Mouse (Mus musculus): ENCODE results near the gene Apopt1. TPM values are rescaled to one million over a fixed set of nuclear protein-coding genes. Genes with fewer than 3 reads are reported as not detected.

The Apopt1 gene
- polyA plus RNA-seq, 1 experiment from 2014 or later = 22.1 TPM

DNA sequence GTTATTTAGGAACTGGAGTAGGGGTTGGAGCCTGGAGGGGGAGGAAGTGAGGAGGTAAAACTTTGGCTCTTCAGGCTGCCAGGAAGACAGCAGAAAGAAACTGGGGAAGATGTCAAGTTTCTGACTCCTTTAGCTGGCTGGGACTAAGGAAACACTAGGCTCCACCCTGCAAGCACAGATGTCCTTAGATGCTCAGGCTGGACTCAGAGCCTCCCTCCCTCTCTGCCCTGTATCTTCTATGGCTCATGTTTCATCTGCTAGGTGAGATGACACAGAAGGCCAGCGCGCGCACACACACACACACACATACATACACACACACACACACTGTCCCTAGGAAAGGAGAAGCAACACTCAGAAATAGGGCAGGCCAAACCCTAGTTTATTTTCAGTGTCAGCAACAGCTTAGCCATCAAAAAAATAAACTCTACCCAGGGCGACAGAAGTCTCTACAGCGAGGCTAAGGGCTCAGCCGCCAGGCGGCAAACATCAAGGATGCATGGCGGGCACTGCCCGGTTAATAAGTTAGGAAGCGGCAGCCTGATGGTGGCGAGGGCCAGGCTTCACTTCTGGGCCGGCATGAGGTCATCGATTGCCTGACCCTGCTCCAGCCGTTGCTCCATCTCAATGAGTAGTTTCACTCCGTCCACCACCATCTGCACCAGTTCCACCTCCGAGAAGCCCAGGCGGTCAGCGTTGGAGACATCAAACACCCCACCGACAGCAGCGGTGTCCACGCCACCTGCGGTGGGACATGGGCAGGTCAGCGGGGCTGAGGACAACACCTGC lies 43.9 kb upstream of the Apopt1 start:
- WGBS (ENCODE audit: insufficient replicate concordance) = 52% methylated on average over 23 of the region's 23 CpGs
- H3K9ac ChIP-seq (replicated peaks) = no peak overlapping the region; the same call in 1 of the 2 replicates
- H3K27me3 ChIP-seq (ENCODE audit: insufficient read depth, low read length) = peaks cover 41% of the 10 kb centered on the region
- no peak overlapping the region for H3K4me3 ChIP-seq (ENCODE audit: low read depth, low read length)
- H3K9me3 ChIP-seq (ENCODE audit: low read length) = no peaks in the 10 kb centered on the region
- ATAC-seq (peak; percentile 71), DNase-seq (no peak)
- TF ChIP-seq EP300 (IDR thresholded peaks at IDR 0.05; ENCODE audit: low read depth) (no peak), CTCF (IDR thresholded peaks at IDR 0.05; ENCODE audit: low read depth) (peak; percentile 27)
- peak overlapping the region; percentile 68 for H3K4me2 ChIP-seq (ENCODE audit: low read depth, low read length)
- H3K36me3 ChIP-seq (replicated peaks; ENCODE audit: insufficient read depth, low read length) = no peaks in the 10 kb centered on the region
- peaks cover 32% of the 10 kb centered on the region for H3K4me1 ChIP-seq (ENCODE audit: insufficient read depth)
- peak overlapping the region; percentile 74 for H3K27ac ChIP-seq (ENCODE audit: low read depth)

- Histone ChIP-seq H3K4me2 (ENCODE audit: low read depth, low read length) (peak overlapping the region; percentile 18; the same call in 1 of the 2 replicates), H3K27me3 (ENCODE audit: insufficient read depth, low read length) (peaks cover 42% of the 10 kb centered on the region)
- WGBS (ENCODE audit: insufficient replicate concordance) = 53% methylated on average over 8 of the region's 8 CpGs
Measured at GRCm38 (mm10) chr12:111669961-111670360, 43.1 kb upstream of the Apopt1 start.

GRCm38 (mm10) chr12:111670371-111670971 lies 42.6 kb upstream of the Apopt1 start:
- ATAC-seq = no peak
- TF ChIP-seq EP300 (IDR thresholded peaks at IDR 0.05; ENCODE audit: low read depth) (no peak), CTCF (IDR thresholded peaks at IDR 0.05; ENCODE audit: low read depth) (no peak)
- Histone ChIP-seq H3K27me3 (ENCODE audit: insufficient read depth, low read length) (peaks cover 42% of the 10 kb centered on the region), H3K4me1 (ENCODE audit: insufficient read depth) (peaks cover 32% of the 10 kb centered on the region), H3K9ac (replicated peaks) (no peak overlapping the region), H3K9me3 (ENCODE audit: low read length) (no peaks in the 10 kb centered on the region), H3K4me2 (ENCODE audit: low read depth, low read length) (peak overlapping the region; percentile 72; the same call in 1 of the 2 replicates), H3K4me3 (ENCODE audit: low read depth, low read length) (peak overlapping the region; percentile 48; the same call in 1 of the 2 replicates), H3K36me3 (replicated peaks; ENCODE audit: insufficient read depth, low read length) (no peaks in the 10 kb centered on the region), H3K27ac (ENCODE audit: low read depth) (no peak overlapping the region)
- 22% methylated on average over 28 of the region's 29 CpGs for WGBS (ENCODE audit: insufficient replicate concordance)
- DNase-seq = no peak

More at GRCm38 (mm10) chr12:111669961-111670360, 43.1 kb upstream of the Apopt1 start:
- DNase-seq (no peak), ATAC-seq (no peak)
- H3K36me3 ChIP-seq (replicated peaks; ENCODE audit: insufficient read depth, low read length) = no peaks in the 10 kb centered on the region
- H3K4me1 ChIP-seq (ENCODE audit: insufficient read depth) = peaks cover 32% of the 10 kb centered on the region
- no peak for TF ChIP-seq EP300 (IDR thresholded peaks at IDR 0.05; ENCODE audit: low read depth)
- no peak for TF ChIP-seq CTCF (IDR thresholded peaks at IDR 0.05; ENCODE audit: low read depth)
- no peaks in the 10 kb centered on the region for H3K9me3 ChIP-seq (ENCODE audit: low read length)
- H3K9ac ChIP-seq (replicated peaks) = no peak overlapping the region
- H3K27ac ChIP-seq (ENCODE audit: low read depth) = no peak overlapping the region
- H3K4me3 ChIP-seq (ENCODE audit: low read depth, low read length) = no peak overlapping the region

DNA sequence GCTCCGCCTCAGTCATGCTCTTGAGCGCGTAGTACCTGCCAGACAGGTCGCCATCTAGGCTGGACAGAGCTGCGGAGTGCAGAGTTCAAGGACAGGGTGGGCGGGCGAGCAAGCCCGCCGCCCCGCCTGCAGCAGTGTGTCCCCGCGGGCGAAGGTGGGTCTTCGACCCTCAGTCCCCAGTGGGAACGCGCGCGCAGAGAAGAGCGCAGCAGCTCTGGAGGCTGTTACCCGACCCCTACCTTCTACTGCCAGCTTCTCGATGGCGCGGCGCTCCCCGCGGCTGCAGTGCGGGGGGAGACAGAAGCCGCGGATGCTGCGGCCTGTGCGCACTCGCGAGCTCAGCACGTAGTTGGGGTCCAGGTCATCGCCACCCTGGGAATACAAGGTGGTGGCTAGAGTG lies 42.1 kb upstream of the Apopt1 start:
- peak overlapping the region; percentile 48 for H3K4me3 ChIP-seq (ENCODE audit: low read depth, low read length)
- no peak for ATAC-seq
- peaks cover 32% of the 10 kb centered on the region for H3K4me1 ChIP-seq (ENCODE audit: insufficient read depth)
- H3K27ac ChIP-seq (ENCODE audit: low read depth) = no peak overlapping the region
- H3K9me3 ChIP-seq (ENCODE audit: low read length) = no peaks in the 10 kb centered on the region
- no peaks in the 10 kb centered on the region for H3K36me3 ChIP-seq (replicated peaks; ENCODE audit: insufficient read depth, low read length)
- peak overlapping the region; percentile 72 for H3K4me2 ChIP-seq (ENCODE audit: low read depth, low read length)
- peaks cover 42% of the 10 kb centered on the region for H3K27me3 ChIP-seq (ENCODE audit: insufficient read depth, low read length)
- 0% methylated on average over 22 of the region's 35 CpGs for WGBS (ENCODE audit: insufficient replicate concordance)
- no peak for TF ChIP-seq CTCF (IDR thresholded peaks at IDR 0.05; ENCODE audit: low read depth)
- no peak for TF ChIP-seq EP300 (IDR thresholded peaks at IDR 0.05; ENCODE audit: low read depth)
- no peak for DNase-seq
- H3K9ac ChIP-seq (replicated peaks) = peak overlapping the region; percentile 46

GRCm38 (mm10) chr12:111671431-111671902 lies 41.6 kb upstream of the Apopt1 start:
- no peak for DNase-seq
- H3K4me2 ChIP-seq (ENCODE audit: low read depth, low read length) = peak overlapping the region; percentile 72
- peak overlapping the region; percentile 46 for H3K9ac ChIP-seq (replicated peaks)
- TF ChIP-seq CTCF (IDR thresholded peaks at IDR 0.05; ENCODE audit: low read depth) = no peak
- no peak for TF ChIP-seq EP300 (IDR thresholded peaks at IDR 0.05; ENCODE audit: low read depth)
- no peak overlapping the region for H3K27ac ChIP-seq (ENCODE audit: low read depth)
- peaks cover 42% of the 10 kb centered on the region for H3K27me3 ChIP-seq (ENCODE audit: insufficient read depth, low read length)
- H3K4me1 ChIP-seq (ENCODE audit: insufficient read depth) = peaks cover 32% of the 10 kb centered on the region
- 1% methylated on average over 34 of the region's 34 CpGs for WGBS (ENCODE audit: insufficient replicate concordance)
- peak overlapping the region; percentile 48 for H3K4me3 ChIP-seq (ENCODE audit: low read depth, low read length)
- no peaks in the 10 kb centered on the region for H3K36me3 ChIP-seq (replicated peaks; ENCODE audit: insufficient read depth, low read length)
- no peaks in the 10 kb centered on the region for H3K9me3 ChIP-seq (ENCODE audit: low read length)
- ATAC-seq = no peak

- Histone ChIP-seq H3K9ac (replicated peaks) (peak within 1 kb of the TSS; percentile 46), H3K4me3 (ENCODE audit: low read depth, low read length) (peak within 1 kb of the TSS; percentile 48), H3K4me2 (ENCODE audit: low read depth, low read length) (peak within 1 kb of the TSS; percentile 72), H3K4me1 (ENCODE audit: insufficient read depth) (peaks cover 37% of the 10 kb centered on the region), H3K27me3 (ENCODE audit: insufficient read depth, low read length) (peaks cover 42% of the 10 kb centered on the region), H3K9me3 (ENCODE audit: low read length) (no peaks in the 10 kb centered on the region), H3K36me3 (replicated peaks; ENCODE audit: insufficient read depth, low read length) (no peaks in the 10 kb centered on the region), H3K27ac (ENCODE audit: low read depth) (no peak within 1 kb of the TSS)
- DNase-seq (no peak), ATAC-seq (0 out of 2 replicates have a peak, but pooled peaks have one; percentile 9)
- WGBS (ENCODE audit: insufficient replicate concordance) = under 1% methylated on average over 30 of the region's 31 CpGs
- TF ChIP-seq EP300 (IDR thresholded peaks at IDR 0.05; ENCODE audit: low read depth) (no peak), CTCF (IDR thresholded peaks at IDR 0.05; ENCODE audit: low read depth) (no peak)
Measured at GRCm38 (mm10) chr12:111672176-111672575, 40.9 kb upstream of the Apopt1 start, which contains the start of gene Ckb. Ckb (minus strand) TSS chr12:111672338.
